ENCODE assay signal across 8 mouse cellular contexts in genomic region chr3:90323119-90323518, GRCm38 (mm10). TPM values are rescaled to one million over a fixed set of nuclear protein-coding genes. Genes with fewer than 3 reads are reported as not detected.
DNase-seq lines count a peak whose midpoint lies in the region; ATAC-seq and TF ChIP-seq lines count a peak whose summit lies in the region.

No protein-coding gene starts in this region.

- ATAC-seq in lung, embryonic 14.5 days (ENCODE audit: insufficient read depth) = peak; percentile 96

- TF ChIP-seq CTCF in lung, embryonic 14.5 days (IDR thresholded peaks at IDR 0.05; ENCODE audit: low read depth) = no peak

- no peaks in the 10 kb centered on the region for H3K27me3 ChIP-seq in lung, embryonic 14.5 days (ENCODE audit: insufficient read depth, low read length)

- H3K4me3 ChIP-seq in ES-E14 (ENCODE audit: insufficient read depth in 1 of 2, low read depth in 1 of 2, low read length in 2 of 2, poor library complexity in 1 of 2, severe bottlenecking in 1 of 2) = no peak overlapping the region
- H3K4me3 ChIP-seq in lung, embryonic 14.5 days (ENCODE audit: low read depth, low read length) = no peak overlapping the region

- H3K27ac ChIP-seq in ES-E14 (ENCODE audit: insufficient read depth, low read depth, low read length, poor library complexity, severe bottlenecking) = no peak overlapping the region
- H3K27ac ChIP-seq in lung, embryonic 14.5 days (ENCODE audit: low read depth) = peak overlapping the region; percentile 72

- no peaks in the 10 kb centered on the region for H3K9me3 ChIP-seq in ES-E14 (ENCODE audit: control insufficient read depth, insufficient read depth, low read depth, low read length)
- no peaks in the 10 kb centered on the region for H3K9me3 ChIP-seq in lung, embryonic 14.5 days (ENCODE audit: low read depth, low read length)

- in situ Hi-C loops in ES-E14 (cut with MboI; ENCODE audit: low sequenced_read_pairs in 2 of 2, unreplicated experiment in 2 of 2) = no loop called here

- intact Hi-C loops in heart, postnatal 36 days (cut with DNase I) = no loop called here

- no peaks in the 10 kb centered on the region; a peak in 1 of 4 replicates for H3K4me1 ChIP-seq in ES-E14 (ENCODE audit: control insufficient read depth in 2 of 2, insufficient read depth in 2 of 2, low read length in 2 of 2, poor library complexity in 1 of 2)
- peaks cover 6% of the 10 kb centered on the region for H3K4me1 ChIP-seq in lung, embryonic 14.5 days (ENCODE audit: insufficient read depth)

- DNase-seq in ES-E14 (ENCODE audit: low read depth, low spot score) = no peak
- peak; percentile 85 for DNase-seq in brain, embryonic 18.5 days (ENCODE audit: low read depth, low spot score)
- peak; percentile 54 for DNase-seq in forelimb bud, embryonic 11.5 days (ENCODE audit: low read depth, low spot score)
- peak; percentile 71 to 72 for DNase-seq in heart, postnatal 36 days
- peak; percentile 39 to 80 for DNase-seq in layer of hippocampus, adult 18-20 months (ENCODE audit: low spot score in 2 of 2)
- peak; percentile 99 for DNase-seq in lung, embryonic 14.5 days
- DNase-seq in retina, embryonic 14.5 days (ENCODE audit: low spot score) = peak; percentile 69
- peak; percentile 72 for DNase-seq in urinary bladder, postnatal 14 days (ENCODE audit: low spot score)

- WGBS in lung, embryonic 14.5 days = 5% methylated on average over 5 of the region's 5 CpGs

- H3K4me2 ChIP-seq in lung, embryonic 14.5 days = peak overlapping the region; percentile 51

- no peaks in the 10 kb centered on the region for H3K36me3 ChIP-seq in ES-E14 (ENCODE audit: control insufficient read depth, insufficient read depth, low read length, poor library complexity, severe bottlenecking)
- H3K36me3 ChIP-seq in lung, embryonic 14.5 days (ENCODE audit: insufficient read depth) = no peaks in the 10 kb centered on the region

- H3K9ac ChIP-seq in ES-E14 (ENCODE audit: insufficient read depth, low read depth, low read length, poor library complexity, severe bottlenecking) = no peak overlapping the region
- no peak overlapping the region for H3K9ac ChIP-seq in lung, embryonic 14.5 days

TF ChIP-seq in ES-E14, 5 proteins besides CTCF, POLR2A, EP300 and RAD21:
- TF ChIP-seq HCFC1 (IDR thresholded peaks at IDR 0.05; ENCODE audit: borderline replicate concordance, insufficient read depth, low read length) (no peak), ZNF384 (IDR thresholded peaks at IDR 0.05; ENCODE audit: low read depth, low read length) (peak; percentile 55; the same call in 1 of the 2 replicates)

RNA-seq across cellular contexts. Expression of gene Gatad2b, which starts 30.1 kb away (rescaled TPM):
- 17.9 and 20.9 TPM in 2 replicates for total RNA-seq in ES-E14 (2012; rRNA removed)
- total RNA-seq in heart, postnatal 36 days (2021) = 10 to 100 TPM; 50.1 to 50.7 TPM
- total RNA-seq in layer of hippocampus, adult 18-20 months (2021) = 100 to 1,000 TPM; 104 to 106 TPM
- polyA plus RNA-seq in lung, embryonic 14.5 days (2014; fragmentation: Nextera tagmentation; extraction: Ambion mirVana) = 14.6 and 15.8 TPM in 2 replicates

RNA-seq across cellular contexts. Expression of gene Dennd4b, which starts 58.1 kb away (rescaled TPM):
- total RNA-seq in ES-E14 (2012; rRNA removed) = 4.1 and 8.2 TPM in 2 replicates
- total RNA-seq in heart, postnatal 36 days (2021) = 10 to 100 TPM; 34.0 to 34.5 TPM
- total RNA-seq in layer of hippocampus, adult 18-20 months (2021) = 10 to 100 TPM; 30.1 to 31.9 TPM
- 4.4 and 6.1 TPM in 2 replicates for polyA plus RNA-seq in lung, embryonic 14.5 days (2014; fragmentation: Nextera tagmentation; extraction: Ambion mirVana)
